Mouse (Mus musculus): Measurements from ENCODE around the gene Igsf6. TPM values are rescaled to one million over a fixed set of nuclear protein-coding genes. Genes with fewer than 3 reads are reported as not detected.

Igsf6 gene
- polyA plus RNA-seq (2016; fragmentation: Nextera tagmentation; extraction: Ambion mirVana), result 0.67 and 1.2 TPM in 2 replicates

GRCm38 (mm10) chr7:121074281-121074680 is at the start of gene Igsf6:
Gene Igsf6 (minus strand): TSS chr7:121074572.
- peaks cover 90% of the 10 kb centered on the region for H3K36me3 ChIP-seq (replicated peaks)
- no peaks in the 10 kb centered on the region for H3K27me3 ChIP-seq (replicated peaks; ENCODE audit: low read depth, poor library complexity, severe bottlenecking)
- no peak within 1 kb of the TSS for H3K27ac ChIP-seq (replicated peaks)
- H3K4me3 ChIP-seq, result no peak within 1 kb of the TSS
- WGBS, result 82% methylated on average over 11 of the region's 11 CpGs
- no peaks in the 10 kb centered on the region for H3K4me1 ChIP-seq
- H3K9me3 ChIP-seq, result no peaks in the 10 kb centered on the region
- DNase-seq (ENCODE audit: low spot score), result no peak

DNA sequence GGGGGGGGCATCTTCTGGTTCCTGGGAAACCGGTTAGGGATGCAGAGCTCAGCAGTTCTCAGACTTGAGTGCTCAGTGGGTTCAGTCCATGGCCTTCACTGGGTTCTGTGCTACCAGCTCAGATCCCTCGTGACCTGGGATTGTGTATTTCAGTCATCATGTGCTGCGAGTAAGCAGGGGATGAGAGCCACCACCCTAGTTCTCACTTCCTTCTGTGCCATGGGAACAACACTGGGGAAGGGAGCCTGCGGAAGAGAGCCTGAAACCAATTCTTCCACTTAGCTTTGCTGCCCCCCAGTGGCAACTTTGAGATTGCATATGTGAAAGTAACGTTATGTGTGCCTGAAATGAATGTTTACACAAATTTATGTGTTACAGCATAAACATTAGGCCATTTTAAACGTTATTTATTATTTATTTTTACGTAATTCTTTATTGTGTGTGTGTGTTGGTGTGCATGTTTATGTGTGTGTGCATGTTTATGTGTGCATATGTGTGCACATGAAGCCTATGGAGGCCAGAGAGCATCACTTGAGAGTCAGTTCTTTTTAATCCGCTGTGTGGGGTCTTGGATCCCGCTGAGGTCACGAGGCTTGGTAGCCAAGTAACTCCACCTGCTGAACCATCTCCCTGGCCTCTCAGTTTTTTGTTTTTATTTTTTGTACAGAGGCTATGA is 45.9 kb upstream of the Igsf6 start:
- 13% methylated on average over 10 of the region's 10 CpGs for WGBS
- H3K9me3 ChIP-seq, result no peaks in the 10 kb centered on the region
- no peaks in the 10 kb centered on the region for H3K27me3 ChIP-seq (replicated peaks; ENCODE audit: low read depth, poor library complexity, severe bottlenecking)
- DNase-seq (ENCODE audit: low spot score), result peak; percentile 82
- no peak overlapping the region for H3K4me3 ChIP-seq
- H3K27ac ChIP-seq (replicated peaks), result no peak overlapping the region
- no peaks in the 10 kb centered on the region for H3K36me3 ChIP-seq (replicated peaks)
- no peaks in the 10 kb centered on the region for H3K4me1 ChIP-seq

DNA sequence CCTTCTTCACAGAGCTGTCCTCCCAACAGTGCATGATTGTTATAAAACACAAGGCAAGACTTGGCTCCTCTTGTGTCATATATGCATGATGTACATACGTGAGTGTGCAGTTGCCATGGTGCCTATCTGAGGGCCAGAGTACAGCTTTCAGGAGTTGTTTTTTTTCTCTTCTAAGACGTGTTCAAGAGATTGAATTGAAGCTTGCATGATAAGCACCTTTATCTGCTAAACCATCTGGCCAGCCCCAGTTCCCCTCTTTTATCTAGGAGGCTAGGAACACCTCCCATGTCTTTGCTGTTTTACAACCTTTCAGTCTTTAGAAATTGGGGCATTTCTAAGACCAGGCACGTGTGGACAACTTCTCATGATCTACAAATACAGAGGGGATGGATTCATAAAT is 37.4 kb upstream of the Igsf6 start:
- DNase-seq (ENCODE audit: low spot score), result no peak
- H3K9me3 ChIP-seq, result no peaks in the 10 kb centered on the region
- 82% methylated on average over 3 of the region's 3 CpGs for WGBS
- no peaks in the 10 kb centered on the region for H3K27me3 ChIP-seq (replicated peaks; ENCODE audit: low read depth, poor library complexity, severe bottlenecking)
- no peaks in the 10 kb centered on the region for H3K36me3 ChIP-seq (replicated peaks)
- peaks cover 8% of the 10 kb centered on the region; the same call in 1 of the 2 replicates for H3K4me1 ChIP-seq
- no peak overlapping the region for H3K27ac ChIP-seq (replicated peaks)
- H3K4me3 ChIP-seq, result no peak overlapping the region

GRCm38 (mm10) chr7:121111321-121111720 is 36.9 kb upstream of the Igsf6 start:
- H3K9me3 ChIP-seq, result no peaks in the 10 kb centered on the region
- no peaks in the 10 kb centered on the region for H3K27me3 ChIP-seq (replicated peaks; ENCODE audit: low read depth, poor library complexity, severe bottlenecking)
- no peaks in the 10 kb centered on the region for H3K36me3 ChIP-seq (replicated peaks)
- peaks cover 8% of the 10 kb centered on the region; the same call in 1 of the 2 replicates for H3K4me1 ChIP-seq
- no peak overlapping the region for H3K4me3 ChIP-seq
- no peak overlapping the region for H3K27ac ChIP-seq (replicated peaks)
- no peak for DNase-seq (ENCODE audit: low spot score)
- WGBS, result 46% methylated on average over 3 of the region's 3 CpGs

DNA sequence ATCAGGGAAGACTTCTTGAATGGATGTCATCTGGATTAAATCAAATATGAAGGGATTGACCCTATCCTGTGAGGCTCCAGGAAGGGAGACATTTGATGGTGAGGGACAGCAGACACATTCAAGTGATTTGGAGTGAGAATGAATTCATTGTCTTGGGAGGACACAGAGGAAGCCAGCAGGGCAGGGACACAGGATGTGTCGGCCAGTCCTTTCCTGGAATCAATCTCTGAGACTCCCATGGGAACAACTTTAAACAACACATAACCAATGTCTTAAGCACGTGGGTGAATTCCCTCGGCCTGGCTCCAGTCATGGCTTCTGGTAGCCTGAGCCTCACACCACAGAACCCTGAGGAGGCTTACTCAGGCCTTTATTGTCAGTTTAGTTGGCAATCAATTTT is 33.5 kb upstream of the Igsf6 start:
- Histone ChIP-seq H3K9me3 (no peaks in the 10 kb centered on the region), H3K4me3 (no peak overlapping the region), H3K4me1 (peaks cover 8% of the 10 kb centered on the region; the same call in 1 of the 2 replicates), H3K27me3 (replicated peaks; ENCODE audit: low read depth, poor library complexity, severe bottlenecking) (no peaks in the 10 kb centered on the region), H3K27ac (replicated peaks) (no peak overlapping the region), H3K36me3 (replicated peaks) (no peaks in the 10 kb centered on the region)
- WGBS, result 40% methylated on average over 3 of the region's 3 CpGs
- no peak for DNase-seq (ENCODE audit: low spot score)

- 0 out of 2 replicates have a peak, but pooled peaks cover 4% of the 10 kb centered on the region for H3K4me1 ChIP-seq
- H3K4me3 ChIP-seq, result no peak overlapping the region
- WGBS, result 75% methylated on average over 10 of the region's 10 CpGs
- no peak for DNase-seq (ENCODE audit: low spot score)
- no peaks in the 10 kb centered on the region for H3K9me3 ChIP-seq
- H3K27ac ChIP-seq (replicated peaks), result no peak overlapping the region
- no peaks in the 10 kb centered on the region for H3K36me3 ChIP-seq (replicated peaks)
- no peaks in the 10 kb centered on the region for H3K27me3 ChIP-seq (replicated peaks; ENCODE audit: low read depth, poor library complexity, severe bottlenecking)
Observed at GRCm38 (mm10) chr7:121098614-121099389, 24.4 kb upstream of the Igsf6 start.

- DNase-seq (ENCODE audit: low spot score), result no peak
- no peaks in the 10 kb centered on the region for H3K27me3 ChIP-seq (replicated peaks; ENCODE audit: low read depth, poor library complexity, severe bottlenecking)
Observed at GRCm38 (mm10) chr7:121093026-121093425, 18.7 kb upstream of the Igsf6 start.

GRCm38 (mm10) chr7:121090748-121091147 is 16.4 kb upstream of the Igsf6 start:
- Histone ChIP-seq H3K9me3 (no peaks in the 10 kb centered on the region), H3K27ac (replicated peaks) (no peak overlapping the region), H3K4me1 (peaks cover 7% of the 10 kb centered on the region), H3K36me3 (replicated peaks) (no peaks in the 10 kb centered on the region), H3K4me3 (no peak overlapping the region), H3K27me3 (replicated peaks; ENCODE audit: low read depth, poor library complexity, severe bottlenecking) (no peaks in the 10 kb centered on the region)
- no peak for DNase-seq (ENCODE audit: low spot score)
- 91% methylated on average over 7 of the region's 7 CpGs for WGBS

More at GRCm38 (mm10) chr7:121093026-121093425, 18.7 kb upstream of the Igsf6 start:
- H3K36me3 ChIP-seq (replicated peaks), result no peaks in the 10 kb centered on the region
- H3K4me1 ChIP-seq, result 0 out of 2 replicates have a peak, but pooled peaks cover 4% of the 10 kb centered on the region
- WGBS, result 80% methylated on average over 4 of the region's 4 CpGs
- no peak overlapping the region for H3K4me3 ChIP-seq
- no peaks in the 10 kb centered on the region for H3K9me3 ChIP-seq
- H3K27ac ChIP-seq (replicated peaks), result no peak overlapping the region

DNA sequence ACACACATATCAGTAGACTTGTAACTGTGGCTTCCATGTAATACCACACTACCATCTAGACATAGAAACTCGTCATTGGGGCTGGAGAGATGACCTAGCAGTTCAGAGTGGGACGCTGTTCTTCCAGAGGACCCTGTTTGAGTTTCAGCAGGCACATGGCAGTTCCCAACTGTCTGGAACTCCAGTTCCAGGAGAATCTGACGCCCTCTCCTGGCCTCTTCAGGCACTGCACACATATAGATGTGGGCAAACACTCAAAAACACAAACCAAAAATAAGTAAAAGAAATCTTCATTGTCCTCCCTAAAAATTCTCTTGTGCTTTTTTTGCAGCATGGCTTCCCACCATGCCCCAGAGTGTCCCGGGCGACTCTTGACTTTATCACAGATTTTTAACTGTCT is 14.4 kb upstream of the Igsf6 start:
- no peak for DNase-seq (ENCODE audit: low spot score)
- Histone ChIP-seq H3K36me3 (replicated peaks) (no peaks in the 10 kb centered on the region), H3K9me3 (no peaks in the 10 kb centered on the region), H3K27me3 (replicated peaks; ENCODE audit: low read depth, poor library complexity, severe bottlenecking) (no peaks in the 10 kb centered on the region), H3K27ac (replicated peaks) (no peak overlapping the region), H3K4me3 (no peak overlapping the region), H3K4me1 (peaks cover 18% of the 10 kb centered on the region)
- 79% methylated on average over 5 of the region's 5 CpGs for WGBS

- Histone ChIP-seq H3K36me3 (replicated peaks) (peaks cover 8% of the 10 kb centered on the region; the same call in 1 of the 2 replicates), H3K27me3 (replicated peaks; ENCODE audit: low read depth, poor library complexity, severe bottlenecking) (no peaks in the 10 kb centered on the region), H3K9me3 (no peaks in the 10 kb centered on the region), H3K4me1 (peaks cover 23% of the 10 kb centered on the region), H3K4me3 (no peak overlapping the region), H3K27ac (replicated peaks) (no peak overlapping the region)
- DNase-seq (ENCODE audit: low spot score), result peak; percentile 32
- 15% methylated on average over 4 of the region's 4 CpGs for WGBS
Observed at GRCm38 (mm10) chr7:121085500-121085899, 11.1 kb upstream of the Igsf6 start.

- DNase-seq (ENCODE audit: low spot score), result no peak
- 70% methylated on average over 8 of the region's 8 CpGs for WGBS
- Histone ChIP-seq H3K4me1 (peaks cover 23% of the 10 kb centered on the region), H3K36me3 (replicated peaks) (peaks cover 13% of the 10 kb centered on the region), H3K27me3 (replicated peaks; ENCODE audit: low read depth, poor library complexity, severe bottlenecking) (no peaks in the 10 kb centered on the region), H3K9me3 (no peaks in the 10 kb centered on the region), H3K4me3 (no peak overlapping the region), H3K27ac (replicated peaks) (no peak overlapping the region)
Observed at GRCm38 (mm10) chr7:121084840-121085453, 10.6 kb upstream of the Igsf6 start.

- no peaks in the 10 kb centered on the region for H3K9me3 ChIP-seq
- H3K4me3 ChIP-seq, result no peak overlapping the region
- peaks cover 32% of the 10 kb centered on the region for H3K36me3 ChIP-seq (replicated peaks)
- WGBS, result 76% methylated on average over 9 of the region's 9 CpGs
- H3K27ac ChIP-seq (replicated peaks), result peak overlapping the region; percentile 54; the same call in 1 of the 2 replicates
- no peaks in the 10 kb centered on the region for H3K27me3 ChIP-seq (replicated peaks; ENCODE audit: low read depth, poor library complexity, severe bottlenecking)
- no peak for DNase-seq (ENCODE audit: low spot score)
- H3K4me1 ChIP-seq, result peaks cover 23% of the 10 kb centered on the region
Observed at GRCm38 (mm10) chr7:121082949-121083513, 8.7 kb upstream of the Igsf6 start.

Data from embryonic facial prominence, embryonic 10.5 days (tissue).